Mouse (Mus musculus) spleen, adult 2 months (tissue): ENCODE measurements around the gene Tpr.

Experiments used
- CTCF ChIP-seq: fragments of 200-500 bp; IDR thresholded peaks from 2 replicates; pipeline ENCODE4 v1.5.1; 2011; ENCODE audit warnings: mild to moderate bottlenecking, inconsistent platforms; ENCODE audit not compliant: insufficient read depth, insufficient read length, insufficient replicate concordance; ENCODE audit errors: extremely low read depth
- POLR2A ChIP-seq: fragments of 200-500 bp; IDR thresholded peaks from 2 replicates; pipeline ENCODE4 v1.6.1; 2011; ENCODE audit warnings: low read depth, low read length, inconsistent platforms

DNA sequence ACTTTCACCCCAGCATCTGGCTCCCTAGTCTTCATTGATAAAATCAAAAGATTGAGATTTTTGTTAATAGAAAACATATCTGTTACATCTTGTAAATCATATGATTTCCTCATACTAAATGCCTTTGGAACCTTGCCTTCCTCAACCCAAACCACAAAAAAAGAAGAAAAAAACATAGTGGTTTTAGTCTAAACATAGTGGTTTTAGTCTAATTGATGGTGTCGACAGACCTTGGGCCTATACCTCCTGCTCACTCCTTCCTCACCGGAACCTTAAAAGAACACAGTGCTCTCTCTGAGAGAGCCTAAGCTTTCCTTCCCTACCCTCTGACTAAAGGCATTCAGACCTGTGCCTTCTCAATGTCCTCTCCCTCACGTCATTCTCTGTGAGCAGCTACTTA is 3.4 kb downstream of the Tpr start:
- no peak for TF ChIP-seq CTCF
- TF ChIP-seq POLR2A, result no peak
